Mouse (Mus musculus) heart, embryonic 15.5 days (tissue): ENCODE measurements around the gene Emcn. TPM values are rescaled to one million over a fixed set of nuclear protein-coding genes. Genes with fewer than 3 reads are reported as not detected.

Experiments used
- ATAC-seq: fragments of 200-750 bp; cut with Nextera tagmentation; replicated peaks from 2 replicates; pipeline ENCODE4 v1.8.0; 2017; ENCODE audit warnings: low read depth, moderate TSS enrichment; ENCODE audit not compliant: insufficient number of reproducible peaks, insufficient read depth, low FRiP score
- H3K27ac ChIP-seq: fragments of 300-500 bp; sonication (generic); 2 replicates; pipeline ENCODE4 v1.5.1; 2015; ENCODE audit warnings: mild to moderate bottlenecking, inconsistent platforms
- H3K27me3 ChIP-seq: fragments of 300-500 bp; sonication (generic); 2 replicates; pipeline ENCODE4 v1.6.1; 2015; ENCODE audit warnings: inconsistent platforms
- H3K36me3 ChIP-seq: fragments of 300-500 bp; sonication (generic); 2 replicates; pipeline ENCODE4 v1.6.1; 2015; ENCODE audit warnings: mild to moderate bottlenecking, inconsistent platforms
- H3K4me1 ChIP-seq: fragments of 300-500 bp; sonication (generic); replicated peaks from 2 replicates; pipeline ENCODE4 v1.6.1; 2015; ENCODE audit warnings: inconsistent platforms
- H3K4me2 ChIP-seq: fragments of 300-500 bp; sonication (generic); 2 replicates; pipeline ENCODE4 v1.6.1; 2015; ENCODE audit warnings: inconsistent platforms, mild to moderate bottlenecking, moderate library complexity
- H3K4me3 ChIP-seq: fragments of 300-500 bp; sonication (generic); 2 replicates; pipeline ENCODE4 v1.5.1; 2015; ENCODE audit warnings: mild to moderate bottlenecking, inconsistent platforms
- H3K9ac ChIP-seq: fragments of 300-500 bp; sonication (generic); 2 replicates; pipeline ENCODE4 v1.6.1; 2015; ENCODE audit warnings: mild to moderate bottlenecking, inconsistent platforms
- H3K9me3 ChIP-seq: fragments of 300-500 bp; sonication (generic); replicated peaks from 2 replicates; pipeline ENCODE4 v1.6.1; 2016; ENCODE audit warnings: inconsistent platforms
- WGBS: fragments of 180-500 bp; shearing (Covaris S2); methylation state at CpG from one replicate; pipeline ENCODE4 v1.1.7; 2015; ENCODE audit warnings: mixed read lengths; 5-methylcytosine and 5-hydroxymethylcytosine counted together
- polyA plus RNA-seq: library from polyadenylated mRNA; unstranded; fragments of >200 nt; fragmentation: Nextera tagmentation; extraction: Ambion mirVana; gene quantifications from 2 replicates; pipeline ENCODE4 v1.2.1, GENCODE M21; 2015

Emcn gene
- polyA plus RNA-seq = 61.4 and 61.9 TPM in 2 replicates

DNA sequence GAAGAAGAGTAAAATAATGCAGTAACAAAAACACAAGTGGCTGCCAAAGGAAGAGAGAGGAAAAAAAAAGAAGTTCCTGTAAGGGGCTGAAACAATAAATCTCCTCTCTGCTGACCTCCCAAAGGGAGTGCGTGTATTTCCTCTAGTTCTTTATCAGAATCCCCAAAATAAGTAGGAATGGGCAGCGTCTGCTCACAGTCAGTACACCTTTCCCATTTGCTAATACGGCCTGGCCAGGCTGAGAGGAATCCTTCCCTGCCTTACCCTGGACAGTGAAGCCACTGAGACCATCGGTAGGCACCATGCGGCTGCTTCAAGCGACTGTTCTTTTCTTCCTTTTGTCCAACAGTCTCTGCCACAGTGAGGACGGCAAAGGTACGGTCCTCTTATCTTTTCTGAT is at the start of gene Emcn:
TSS of gene Emcn (plus strand) at position 130 of the 400 bp plus-strand sequence.
- no peaks in the 10 kb centered on the region for H3K27me3 ChIP-seq
- H3K4me3 ChIP-seq = peak within 1 kb of the TSS; percentile 42
- H3K4me1 ChIP-seq = 0 out of 2 replicates have a peak, but pooled peaks cover 2% of the 10 kb centered on the region
- WGBS = 27% methylated on average over 8 of the region's 8 CpGs
- H3K9me3 ChIP-seq = no peaks in the 10 kb centered on the region
- 0 out of 2 replicates have a peak, but pooled peaks have one; percentile 58 for ATAC-seq
- no peaks in the 10 kb centered on the region for H3K36me3 ChIP-seq
- no peak within 1 kb of the TSS for H3K9ac ChIP-seq
- H3K4me2 ChIP-seq = peak within 1 kb of the TSS; percentile 16; the same call in 1 of the 2 replicates
- H3K27ac ChIP-seq = peak within 1 kb of the TSS; percentile 74

- Histone ChIP-seq H3K27me3 (no peaks in the 10 kb centered on the region), H3K4me2 (peak overlapping the region; percentile 51), H3K4me3 (peak overlapping the region; percentile 27), H3K27ac (peak overlapping the region; percentile 81), H3K36me3 (no peaks in the 10 kb centered on the region), H3K9ac (no peak overlapping the region), H3K4me1 (peaks cover 9% of the 10 kb centered on the region), H3K9me3 (no peaks in the 10 kb centered on the region)
- WGBS = under 1% methylated on average over 6 of the region's 6 CpGs
- peak; percentile 93 for ATAC-seq
Measured at GRCm38 (mm10) chr3:137293174-137293591, 47.7 kb upstream of the Emcn start.

DNA sequence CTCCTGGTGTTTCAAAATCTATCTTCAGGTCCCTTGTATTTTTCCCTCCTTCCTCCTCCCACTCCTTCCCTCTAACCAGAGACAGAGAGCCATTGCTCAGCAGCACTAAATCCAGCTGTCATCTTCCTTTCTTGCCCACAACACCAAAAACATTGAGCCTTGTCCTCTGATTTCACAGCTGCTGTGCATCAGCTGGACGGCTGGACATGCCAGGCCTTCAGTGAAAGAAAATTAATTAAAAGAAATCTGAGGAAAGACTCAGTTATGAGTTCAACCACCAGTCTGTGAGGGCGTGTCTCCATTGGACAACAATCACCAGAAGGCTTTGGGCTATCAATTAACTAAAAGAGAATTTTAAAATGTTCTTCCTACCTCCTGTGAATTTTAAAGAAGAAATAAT is 42.6 kb upstream of the Emcn start:
- no peak overlapping the region for H3K9ac ChIP-seq
- H3K27me3 ChIP-seq = no peaks in the 10 kb centered on the region
- 66% methylated on average over 2 of the region's 2 CpGs for WGBS
- H3K9me3 ChIP-seq = no peaks in the 10 kb centered on the region
- H3K4me1 ChIP-seq = peaks cover 6% of the 10 kb centered on the region
- no peak for ATAC-seq
- no peak overlapping the region for H3K4me2 ChIP-seq
- no peaks in the 10 kb centered on the region for H3K36me3 ChIP-seq
- H3K27ac ChIP-seq = no peak overlapping the region
- no peak overlapping the region for H3K4me3 ChIP-seq

GRCm38 (mm10) chr3:137300210-137300609 is 40.7 kb upstream of the Emcn start:
- ATAC-seq = no peak
- Histone ChIP-seq H3K27me3 (no peaks in the 10 kb centered on the region), H3K36me3 (no peaks in the 10 kb centered on the region), H3K9ac (no peak overlapping the region), H3K4me2 (no peak overlapping the region), H3K27ac (no peak overlapping the region), H3K9me3 (no peaks in the 10 kb centered on the region), H3K4me3 (no peak overlapping the region), H3K4me1 (no peaks in the 10 kb centered on the region)
- WGBS = 74% methylated on average over 3 of the region's 3 CpGs

- no peaks in the 10 kb centered on the region for H3K9me3 ChIP-seq
- H3K9ac ChIP-seq = no peak overlapping the region
- H3K27ac ChIP-seq = no peak overlapping the region
- H3K4me3 ChIP-seq = no peak overlapping the region
- H3K36me3 ChIP-seq = no peaks in the 10 kb centered on the region
- H3K4me1 ChIP-seq = no peaks in the 10 kb centered on the region
- no peak overlapping the region for H3K4me2 ChIP-seq
- H3K27me3 ChIP-seq = no peaks in the 10 kb centered on the region
- ATAC-seq = no peak
Measured at GRCm38 (mm10) chr3:137301195-137301594, 39.7 kb upstream of the Emcn start.

DNA sequence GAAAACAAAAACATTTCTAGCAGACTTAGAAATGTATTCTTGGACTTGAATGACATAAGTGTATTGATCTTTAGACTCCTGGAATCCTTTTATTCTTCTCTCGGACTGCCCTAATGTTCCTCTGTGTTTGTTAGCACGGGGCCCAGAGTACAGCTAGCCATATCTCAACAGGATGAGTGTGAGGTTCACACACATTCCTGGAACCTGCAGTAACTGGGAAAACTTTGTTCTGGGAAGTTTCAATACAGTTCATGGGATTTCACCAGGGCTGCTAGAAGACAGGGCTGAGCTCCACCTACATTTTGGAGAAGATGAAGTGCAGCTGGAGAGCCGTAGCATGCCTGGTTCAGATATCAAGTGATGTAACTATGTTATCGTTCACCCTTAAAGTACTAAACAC is 38.1 kb upstream of the Emcn start:
- H3K4me2 ChIP-seq = no peak overlapping the region
- no peaks in the 10 kb centered on the region for H3K4me1 ChIP-seq
- H3K4me3 ChIP-seq = no peak overlapping the region
- ATAC-seq = peak; percentile 62
- H3K27ac ChIP-seq = no peak overlapping the region
- no peaks in the 10 kb centered on the region for H3K36me3 ChIP-seq
- WGBS = 47% methylated on average over 4 of the region's 4 CpGs
- H3K27me3 ChIP-seq = no peaks in the 10 kb centered on the region
- no peaks in the 10 kb centered on the region for H3K9me3 ChIP-seq
- H3K9ac ChIP-seq = no peak overlapping the region

DNA sequence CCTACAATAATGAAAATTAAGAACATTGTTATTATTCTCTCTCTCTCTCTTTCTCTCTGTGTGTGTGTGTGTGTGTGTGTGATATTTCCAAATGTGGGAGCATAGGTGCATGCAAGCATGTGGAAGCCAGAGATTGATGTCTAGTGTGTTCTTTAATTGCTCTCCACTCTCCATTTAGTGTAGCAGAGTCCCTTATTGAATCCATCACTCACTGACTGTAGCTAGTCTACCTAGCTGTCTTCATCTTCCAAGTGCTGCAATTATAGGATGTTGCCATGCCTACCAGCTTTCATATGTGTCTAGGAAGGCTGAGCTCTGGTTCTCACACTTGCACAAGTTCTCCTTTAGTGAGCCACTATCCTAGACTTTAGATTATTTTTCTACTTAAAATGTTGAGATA is 30.9 kb upstream of the Emcn start:
- no peaks in the 10 kb centered on the region for H3K27me3 ChIP-seq
- no peaks in the 10 kb centered on the region for H3K9me3 ChIP-seq
- H3K9ac ChIP-seq = no peak overlapping the region
- H3K27ac ChIP-seq = no peak overlapping the region
- ATAC-seq = no peak
- no peaks in the 10 kb centered on the region for H3K4me1 ChIP-seq
- H3K36me3 ChIP-seq = no peaks in the 10 kb centered on the region
- no peak overlapping the region for H3K4me2 ChIP-seq
- no peak overlapping the region for H3K4me3 ChIP-seq

DNA sequence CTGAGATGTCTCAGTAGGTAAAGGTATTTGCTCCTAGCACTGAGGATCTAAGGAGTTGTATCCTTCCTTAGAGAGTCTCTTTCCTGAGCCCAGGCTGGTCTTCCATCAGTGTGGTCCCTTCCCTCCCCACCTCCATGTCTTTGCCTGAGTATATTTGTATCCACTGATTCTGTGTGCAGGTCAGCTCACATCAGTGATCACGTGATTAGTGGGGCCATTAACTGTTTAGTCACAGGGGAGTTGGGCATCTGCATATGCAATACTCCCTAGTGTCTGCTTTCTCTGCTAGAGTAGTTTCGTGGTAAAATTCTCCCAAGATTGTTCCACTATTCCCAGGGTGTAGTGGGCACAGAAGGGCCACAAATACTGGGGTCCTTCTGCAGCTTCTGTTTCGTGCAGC is 28.3 kb upstream of the Emcn start:
- H3K36me3 ChIP-seq = no peaks in the 10 kb centered on the region
- H3K9ac ChIP-seq = no peak overlapping the region
- no peak overlapping the region for H3K4me2 ChIP-seq
- H3K27ac ChIP-seq = no peak overlapping the region
- WGBS = 62% methylated on average over 3 of the region's 3 CpGs
- ATAC-seq = no peak
- no peak overlapping the region for H3K4me3 ChIP-seq
- no peaks in the 10 kb centered on the region for H3K27me3 ChIP-seq
- H3K9me3 ChIP-seq = no peaks in the 10 kb centered on the region
- H3K4me1 ChIP-seq = no peaks in the 10 kb centered on the region

GRCm38 (mm10) chr3:137313775-137314362 is 27.0 kb upstream of the Emcn start:
- H3K4me2 ChIP-seq = no peak overlapping the region
- H3K9ac ChIP-seq = no peak overlapping the region
- ATAC-seq = no peak
- no peaks in the 10 kb centered on the region for H3K27me3 ChIP-seq
- WGBS = 93% methylated on average over 2 of the region's 2 CpGs
- no peak overlapping the region for H3K27ac ChIP-seq
- H3K4me3 ChIP-seq = no peak overlapping the region
- H3K36me3 ChIP-seq = no peaks in the 10 kb centered on the region
- H3K4me1 ChIP-seq = no peaks in the 10 kb centered on the region
- no peaks in the 10 kb centered on the region for H3K9me3 ChIP-seq

DNA sequence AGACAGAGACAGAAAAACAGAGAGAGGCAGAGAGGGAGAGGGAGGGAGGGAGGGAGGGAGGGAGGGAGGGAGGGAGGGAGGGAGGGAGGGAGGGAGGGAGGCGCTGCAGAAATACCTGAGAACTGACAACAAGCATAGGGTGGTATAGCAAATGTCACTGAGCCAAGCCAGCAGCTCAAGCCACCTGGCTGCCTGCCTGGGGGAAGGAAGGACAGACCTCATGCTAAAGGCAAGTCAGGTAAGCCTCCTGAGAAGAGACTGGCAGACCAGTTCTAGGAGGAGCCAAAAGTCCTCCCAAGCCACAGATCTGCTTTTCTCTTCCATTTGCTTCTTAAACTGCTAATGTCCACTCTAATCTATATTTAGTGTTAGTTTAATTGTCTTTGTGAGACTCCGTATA is 22.5 kb upstream of the Emcn start:
- Histone ChIP-seq H3K4me2 (no peak overlapping the region), H3K27me3 (no peaks in the 10 kb centered on the region), H3K4me1 (no peaks in the 10 kb centered on the region), H3K36me3 (no peaks in the 10 kb centered on the region), H3K4me3 (no peak overlapping the region), H3K27ac (no peak overlapping the region), H3K9ac (no peak overlapping the region), H3K9me3 (no peaks in the 10 kb centered on the region)
- ATAC-seq = no peak
- 79% methylated on average over 1 of the region's 2 CpGs for WGBS

GRCm38 (mm10) chr3:137319950-137320349 is 20.9 kb upstream of the Emcn start:
- no peaks in the 10 kb centered on the region for H3K4me1 ChIP-seq
- 22% methylated on average over 1 of the region's 1 CpGs for WGBS
- H3K27ac ChIP-seq = no peak overlapping the region
- no peaks in the 10 kb centered on the region for H3K9me3 ChIP-seq
- H3K36me3 ChIP-seq = no peaks in the 10 kb centered on the region
- no peaks in the 10 kb centered on the region for H3K27me3 ChIP-seq
- ATAC-seq = no peak
- no peak overlapping the region for H3K9ac ChIP-seq
- H3K4me3 ChIP-seq = no peak overlapping the region
- no peak overlapping the region for H3K4me2 ChIP-seq

DNA sequence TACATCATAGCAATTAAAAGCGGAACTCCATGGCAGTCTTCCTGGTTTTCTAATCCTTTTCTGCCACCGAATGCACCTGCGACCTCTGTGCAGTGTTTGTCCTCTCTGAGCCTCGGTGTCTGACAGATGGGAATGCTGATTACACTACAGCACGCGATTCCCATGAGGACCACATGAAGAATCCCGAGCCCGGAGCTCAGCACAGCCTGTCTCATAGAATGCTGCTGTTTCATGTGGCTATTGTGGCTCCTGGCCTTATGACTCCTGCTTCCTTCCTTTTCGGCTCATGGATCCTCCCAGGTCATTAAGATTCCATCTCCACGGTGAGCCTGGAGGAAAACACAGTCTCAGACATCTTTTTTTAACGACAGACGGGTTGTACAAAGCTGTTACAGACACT is 18.6 kb upstream of the Emcn start:
- H3K36me3 ChIP-seq = no peaks in the 10 kb centered on the region
- no peak overlapping the region for H3K4me3 ChIP-seq
- H3K4me1 ChIP-seq = no peaks in the 10 kb centered on the region
- 59% methylated on average over 12 of the region's 12 CpGs for WGBS
- H3K27me3 ChIP-seq = no peaks in the 10 kb centered on the region
- no peaks in the 10 kb centered on the region for H3K9me3 ChIP-seq
- no peak overlapping the region for H3K9ac ChIP-seq
- H3K27ac ChIP-seq = no peak overlapping the region
- ATAC-seq = 0 out of 2 replicates have a peak, but pooled peaks have one; percentile 14
- H3K4me2 ChIP-seq = no peak overlapping the region
